Mouse (Mus musculus) embryonic fibroblast, embryonic 13.5 days (primary cell): Measurements from ENCODE around the gene Ophn1.

Experiments used
- CTCF ChIP-seq: IDR thresholded peaks from 2 replicates; pipeline ENCODE4 v1.5.1; 2011; ENCODE audit warnings: mild to moderate bottlenecking, control low read depth, low read length, moderate library complexity, borderline replicate concordance; ENCODE audit not compliant: insufficient read depth
- POLR2A ChIP-seq: IDR thresholded peaks from 2 replicates; pipeline ENCODE4 v1.6.1; 2011; ENCODE audit warnings: low read depth, mild to moderate bottlenecking, control low read depth, low read length, moderate library complexity

DNA sequence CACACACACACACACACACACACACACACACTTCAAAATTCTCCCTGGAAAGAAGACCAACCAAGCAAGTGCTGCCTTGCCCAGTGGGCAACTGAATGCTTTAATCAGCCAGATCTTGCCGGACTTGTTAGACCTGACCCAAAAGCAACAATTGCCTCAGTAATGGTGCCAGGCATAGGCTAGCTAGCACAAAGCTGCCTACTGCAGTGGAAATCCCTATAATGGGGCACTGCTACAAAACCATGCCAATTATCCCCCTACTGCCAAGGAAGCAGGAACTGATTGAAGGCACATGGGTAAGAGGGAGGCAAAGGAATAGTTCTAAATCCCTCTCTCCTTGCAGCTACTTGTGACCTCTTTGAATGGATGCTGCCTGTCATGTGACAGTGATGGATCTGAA lies 18.8 kb downstream of the Ophn1 start:
- TF ChIP-seq CTCF (no peak), POLR2A (no peak)
